Mouse (Mus musculus): ENCODE measurements around the gene Syncrip.
A peak's percentile ranks its signal among the peaks of the same experiment; 100 is the strongest.

Syncrip gene

GRCm38 (mm10) chr9:88482230-88482828, at the start of gene Syncrip:
Gene Syncrip (minus strand): TSS chr9:88482574.
- peak; percentile 91 to 96 for DNase-seq (ENCODE audit: low spot score in 2 of 2)

GRCm38 (mm10) chr9:88529979-88530580, 47.7 kb upstream of the Syncrip start:
- DNase-seq (ENCODE audit: low spot score in 2 of 2): no peak

DNA sequence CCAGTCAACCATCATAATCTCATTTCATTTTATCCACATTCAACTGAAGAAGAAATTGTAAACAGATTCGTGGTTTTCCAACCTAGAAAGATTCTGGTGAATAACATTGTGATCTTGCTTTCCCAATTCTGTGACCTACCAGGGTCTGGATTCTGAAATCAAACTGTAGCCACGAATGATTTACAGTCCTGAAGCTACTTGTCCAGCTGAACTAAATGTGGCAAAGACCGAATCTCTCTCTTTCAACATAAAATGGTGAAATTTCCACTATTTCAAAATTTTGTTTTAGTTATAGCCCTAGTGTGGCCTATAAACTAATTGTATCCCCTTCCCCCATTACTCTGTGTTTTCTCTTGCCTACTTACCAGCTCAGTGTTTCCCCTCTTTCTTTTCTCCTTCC, 47.2 kb upstream of the Syncrip start:
- DNase-seq (ENCODE audit: low spot score in 2 of 2): no peak

GRCm38 (mm10) chr9:88528736-88529135, 46.4 kb upstream of the Syncrip start:
- DNase-seq (ENCODE audit: low spot score in 2 of 2): no peak

DNA sequence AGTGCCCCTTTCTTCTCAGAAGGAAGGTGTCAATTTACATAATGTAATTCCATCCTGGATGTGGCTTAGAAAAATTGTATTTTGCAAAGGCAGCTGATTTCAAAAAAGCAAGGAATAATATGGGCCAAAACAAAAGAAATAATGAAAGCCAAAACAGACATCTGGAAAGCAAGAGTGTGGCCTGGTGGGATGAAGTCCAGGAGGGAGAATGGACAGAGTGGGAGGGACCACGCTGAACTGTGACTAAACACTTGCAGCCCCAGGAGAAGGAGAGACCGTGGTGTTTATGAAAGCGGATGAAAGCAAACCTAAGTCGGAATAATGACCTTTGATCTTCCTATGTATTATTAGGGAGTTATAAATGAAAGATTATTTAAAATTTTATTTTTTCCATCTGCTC, 45.6 kb upstream of the Syncrip start:
- DNase-seq (ENCODE audit: low spot score in 2 of 2): no peak

DNA sequence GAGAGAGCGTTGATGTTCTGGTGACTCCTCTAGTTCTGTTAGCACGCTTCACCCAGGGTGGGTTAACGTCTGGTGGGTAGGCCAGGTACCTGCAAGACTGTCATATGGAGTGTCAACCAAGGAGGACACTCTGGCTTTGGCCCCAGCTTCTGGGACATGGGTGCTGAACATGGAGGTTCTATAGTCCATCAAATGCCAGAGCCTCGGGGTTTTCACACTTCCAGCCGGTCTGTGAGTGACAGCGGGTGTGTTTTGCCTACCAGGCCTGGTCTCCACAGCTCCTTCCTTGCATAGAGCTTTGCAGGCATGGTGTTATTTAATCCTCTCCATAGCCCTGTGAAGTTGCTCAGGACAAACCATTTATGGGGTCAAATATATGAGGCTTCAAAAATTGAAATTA, 43.0 kb upstream of the Syncrip start:
- no peak for DNase-seq (ENCODE audit: low spot score in 2 of 2)

- DNase-seq (ENCODE audit: low spot score in 2 of 2): no peak
Observed at GRCm38 (mm10) chr9:88524796-88525195, 42.4 kb upstream of the Syncrip start.

- no peak for DNase-seq (ENCODE audit: low spot score in 2 of 2)
Observed at GRCm38 (mm10) chr9:88524367-88524766, 42.0 kb upstream of the Syncrip start.

DNA sequence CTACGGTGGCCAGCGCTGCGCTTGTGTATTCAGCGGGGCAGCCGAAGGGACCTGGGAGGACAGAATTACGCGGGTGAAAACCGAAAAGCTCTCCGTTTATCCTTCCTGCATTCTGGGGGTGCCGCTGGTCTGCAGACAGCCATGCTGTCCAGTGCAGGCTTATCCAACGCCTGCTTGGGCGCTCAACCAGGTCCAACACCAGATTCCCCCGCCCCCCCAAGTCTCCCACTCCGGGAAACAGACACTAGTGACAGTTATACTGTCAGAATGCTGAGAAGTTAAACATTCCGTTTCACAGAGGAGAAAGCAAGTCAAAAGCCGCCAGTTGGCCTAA, 40.9 kb upstream of the Syncrip start:
- no peak for DNase-seq (ENCODE audit: low spot score in 2 of 2)

- peak; percentile 98 to 99 for DNase-seq (ENCODE audit: low spot score in 2 of 2)
Observed at GRCm38 (mm10) chr9:88522569-88523334, 40.4 kb upstream of the Syncrip start.

- DNase-seq (ENCODE audit: low spot score in 2 of 2): no peak
Observed at GRCm38 (mm10) chr9:88521961-88522568, 39.7 kb upstream of the Syncrip start.

- no peak for DNase-seq (ENCODE audit: low spot score in 2 of 2)
Observed at GRCm38 (mm10) chr9:88520849-88521483, 38.6 kb upstream of the Syncrip start.

GRCm38 (mm10) chr9:88520122-88520848, 37.9 kb upstream of the Syncrip start:
- DNase-seq (ENCODE audit: low spot score in 2 of 2): no peak

- DNase-seq (ENCODE audit: low spot score in 2 of 2): no peak
Observed at GRCm38 (mm10) chr9:88519390-88520121, 37.2 kb upstream of the Syncrip start.

GRCm38 (mm10) chr9:88516361-88516995, 34.1 kb upstream of the Syncrip start:
- DNase-seq (ENCODE audit: low spot score in 2 of 2): no peak

DNA sequence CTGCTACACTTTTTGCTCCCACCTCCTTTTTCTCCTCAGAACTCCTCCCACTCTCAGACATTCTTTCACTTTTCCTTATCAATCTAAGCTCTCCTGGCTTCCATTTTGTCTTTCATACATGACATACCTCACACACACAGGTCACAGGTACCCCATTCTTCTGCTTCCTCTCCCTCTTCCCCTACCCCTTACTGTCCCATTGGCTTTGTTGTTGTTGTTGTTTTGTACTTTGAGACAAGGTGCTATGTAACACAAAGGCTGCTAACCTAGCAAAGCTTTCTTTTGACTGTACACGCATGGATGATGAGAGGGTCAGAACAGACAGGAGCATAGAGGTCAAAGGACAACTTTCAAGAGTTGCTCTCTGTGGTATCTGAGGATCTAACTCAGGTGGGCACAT, 33.2 kb upstream of the Syncrip start:
- DNase-seq (ENCODE audit: low spot score in 2 of 2): no peak

DNA sequence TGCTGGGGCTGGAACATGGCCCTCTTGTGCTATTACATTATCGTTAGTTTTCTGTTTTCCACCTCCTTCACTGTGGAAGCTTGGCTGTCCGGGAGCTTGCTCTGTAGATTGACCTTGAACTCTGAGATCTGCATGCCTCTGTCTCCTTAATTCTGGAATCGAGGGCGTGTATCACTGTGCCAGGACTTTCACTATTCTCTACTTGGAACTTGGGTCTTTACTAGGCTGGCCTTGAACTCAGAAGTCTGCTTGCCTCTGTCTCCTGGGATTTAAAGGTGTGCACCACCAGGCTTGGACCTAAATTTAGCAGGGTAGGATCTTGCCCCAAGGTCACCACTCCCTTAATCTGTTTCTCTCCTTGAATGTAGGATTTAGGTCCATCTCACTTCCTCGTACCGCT, 19.5 kb upstream of the Syncrip start:
- no peak for DNase-seq (ENCODE audit: low spot score in 2 of 2)

- no peak for DNase-seq (ENCODE audit: low spot score in 2 of 2)
Observed at GRCm38 (mm10) chr9:88500112-88500511, 17.7 kb upstream of the Syncrip start.

- no peak for DNase-seq (ENCODE audit: low spot score in 2 of 2)
Observed at GRCm38 (mm10) chr9:88492522-88492921, 10.1 kb upstream of the Syncrip start.

- DNase-seq (ENCODE audit: low spot score in 2 of 2): no peak
Observed at GRCm38 (mm10) chr9:88484531-88484930, 2.2 kb upstream of the Syncrip start.

Measured in spleen, postnatal 4 days (tissue).